Mouse (Mus musculus) kidney, adult 9 months (tissue): ENCODE measurements around the gene Itpr3.

Experiments
- DNase-seq: peaks from one replicate; pipeline ENCODE4 v3.0.0; 2022

Itpr3 gene

GRCm38 (mm10) chr17:27150871-27151270 lies 93.8 kb downstream of the Itpr3 start:
- no peak for DNase-seq

DNA sequence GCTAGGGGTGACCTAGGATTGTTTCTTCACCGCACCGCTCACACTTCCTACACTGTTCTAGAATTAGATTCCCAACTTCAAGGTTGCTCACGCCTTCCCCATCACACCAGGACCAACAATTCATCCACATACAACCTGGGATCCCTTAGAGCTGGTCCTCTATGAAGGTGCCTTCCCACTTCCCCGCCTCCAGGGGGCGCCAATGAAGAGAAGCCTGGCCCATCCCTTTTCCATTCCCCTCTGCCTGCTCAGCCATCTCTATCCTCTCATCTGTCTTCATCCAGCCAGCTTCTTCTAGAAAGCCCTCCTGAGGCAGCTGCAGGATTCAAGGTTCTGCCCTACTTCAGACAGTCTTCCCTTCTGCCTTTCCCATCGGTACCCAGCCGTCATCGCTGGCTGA lies 94.3 kb downstream of the Itpr3 start:
- no peak for DNase-seq

DNA sequence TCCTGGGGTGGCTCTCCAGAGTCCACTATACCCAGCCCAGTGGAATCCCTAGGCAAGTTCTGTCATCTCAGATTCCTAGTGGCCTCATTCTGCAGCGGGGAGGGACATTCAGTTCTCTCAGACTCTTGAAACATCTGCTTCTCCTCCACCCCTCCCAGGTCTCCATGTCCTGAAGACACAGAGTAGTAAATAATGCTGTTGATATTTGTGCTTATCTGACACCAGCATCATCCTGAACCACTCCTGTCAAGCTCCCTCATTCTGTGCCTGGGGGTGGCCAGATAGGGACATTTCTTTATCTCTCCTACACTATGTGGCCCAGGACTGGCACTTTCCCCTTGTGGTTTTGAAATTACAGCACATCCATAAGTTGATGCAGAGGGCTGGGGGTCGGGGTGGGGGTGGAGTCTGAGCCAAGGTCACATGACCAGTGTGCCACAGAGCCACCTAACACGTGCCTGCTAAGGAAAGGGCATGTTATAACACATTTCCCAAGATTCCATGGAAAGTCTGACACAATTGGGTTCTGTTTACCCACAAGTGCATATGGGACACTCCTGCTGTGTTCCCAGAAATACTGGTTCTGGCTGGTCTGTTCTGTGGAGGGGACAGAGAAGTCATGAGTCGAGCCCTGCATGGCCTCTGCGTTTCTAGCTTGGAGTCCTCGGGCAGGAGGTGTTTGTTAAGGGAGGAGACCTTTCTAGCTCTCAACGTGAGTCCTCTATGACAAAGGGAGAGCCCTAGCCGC lies 96.0 kb downstream of the Itpr3 start:
- DNase-seq: no peak

DNA sequence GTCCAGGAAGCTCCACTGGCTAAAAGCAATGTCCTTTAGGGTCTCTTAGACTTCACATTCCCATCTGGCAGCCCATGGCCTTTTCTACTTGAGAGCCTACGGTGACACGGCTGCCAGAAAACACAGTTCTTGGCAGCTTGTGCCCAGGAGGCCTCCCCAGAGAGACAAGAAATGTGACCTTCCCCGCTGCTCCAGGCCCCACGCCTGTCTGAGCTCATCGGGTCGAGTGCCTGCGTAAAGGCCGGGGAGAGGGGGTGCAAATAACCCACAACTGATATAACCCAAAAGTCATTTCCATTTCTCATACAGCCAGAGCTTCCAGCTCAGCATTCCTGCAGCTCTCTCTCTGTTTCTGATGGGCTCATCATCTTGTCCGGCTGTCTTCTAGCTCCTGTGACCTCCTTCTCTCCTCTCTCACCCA lies 96.7 kb downstream of the Itpr3 start:
- DNase-seq: no peak

DNA sequence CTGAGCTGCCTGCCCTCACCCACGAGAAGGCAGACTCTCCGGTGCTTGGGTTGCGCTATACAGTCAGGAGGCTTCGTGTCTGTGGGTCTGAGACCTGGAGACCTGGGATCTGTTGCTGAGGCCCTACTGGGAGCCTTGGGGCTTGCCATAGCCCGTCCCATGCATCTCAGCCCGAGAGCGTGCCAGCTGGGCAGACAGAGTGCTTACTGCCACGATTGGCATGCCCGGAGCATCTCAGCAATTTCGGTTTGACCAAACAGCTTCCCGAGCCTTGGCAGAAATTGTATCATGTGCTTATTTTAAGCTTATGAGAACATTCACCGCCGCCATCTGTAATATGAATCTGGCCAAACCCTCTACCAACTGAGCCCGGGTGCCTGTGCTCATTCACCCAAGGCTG lies 97.2 kb downstream of the Itpr3 start:
- DNase-seq: no peak

DNA sequence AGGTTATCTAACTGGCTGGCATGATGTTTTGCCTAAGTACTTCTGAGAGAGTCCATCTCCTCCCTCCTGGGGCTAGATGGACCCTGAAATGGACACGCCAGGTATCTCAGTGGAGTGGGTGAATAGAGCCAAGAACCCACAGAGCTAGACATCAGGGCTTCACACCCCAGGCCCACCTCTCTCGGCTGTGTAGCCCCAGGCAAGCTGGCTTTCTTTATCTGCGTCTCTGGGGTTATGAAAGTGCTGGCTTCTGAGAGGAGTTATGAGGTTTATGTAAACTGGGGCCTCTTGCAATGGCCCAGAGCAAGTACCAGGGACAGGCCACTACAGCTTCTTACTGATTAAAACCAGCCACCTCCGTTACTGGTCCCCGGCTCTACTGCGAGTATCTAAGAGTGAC lies 97.8 kb downstream of the Itpr3 start:
- DNase-seq: no peak

DNA sequence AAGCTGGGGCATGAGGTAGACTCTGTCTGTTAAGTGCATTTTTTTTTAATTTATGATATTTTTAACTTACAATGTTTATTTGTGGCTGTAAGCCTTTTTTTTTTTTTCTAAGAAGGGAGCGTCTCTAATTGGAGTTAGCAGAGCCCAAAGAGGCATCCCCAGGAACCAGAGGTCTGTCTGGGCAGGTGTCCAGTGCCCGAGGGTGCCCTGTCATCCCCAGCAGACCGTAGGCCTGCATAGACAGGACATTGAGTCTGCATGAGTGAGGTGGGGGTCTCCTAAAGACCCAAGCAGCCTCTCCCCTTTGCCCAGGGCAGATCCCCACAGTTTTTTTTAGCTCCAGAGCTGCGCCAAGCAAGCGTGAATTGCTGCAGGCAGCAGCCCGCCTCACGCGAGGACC lies 98.6 kb downstream of the Itpr3 start:
- no peak for DNase-seq

GRCm38 (mm10) chr17:27158439-27158838 lies 101.3 kb downstream of the Itpr3 start:
- no peak for DNase-seq

DNA sequence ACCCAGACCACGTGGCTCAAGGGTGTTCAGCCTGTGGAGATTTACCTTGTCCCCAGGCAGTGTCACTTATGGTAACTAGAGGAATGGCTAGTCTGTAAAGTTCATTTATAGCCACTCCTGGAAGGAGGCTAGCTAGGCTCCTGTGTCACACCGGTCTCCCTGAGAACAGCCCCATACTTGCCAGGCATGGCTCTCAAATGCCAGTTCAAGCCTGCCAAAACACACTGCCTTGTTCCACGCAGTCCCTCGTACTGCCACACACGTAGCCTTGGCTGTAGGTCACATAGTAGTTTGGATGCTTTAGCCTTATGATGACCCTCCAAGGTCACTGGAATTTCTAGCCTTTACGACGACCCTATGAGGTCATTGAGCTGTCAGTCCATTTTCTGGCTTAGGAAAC lies 102.1 kb downstream of the Itpr3 start:
- no peak for DNase-seq

DNA sequence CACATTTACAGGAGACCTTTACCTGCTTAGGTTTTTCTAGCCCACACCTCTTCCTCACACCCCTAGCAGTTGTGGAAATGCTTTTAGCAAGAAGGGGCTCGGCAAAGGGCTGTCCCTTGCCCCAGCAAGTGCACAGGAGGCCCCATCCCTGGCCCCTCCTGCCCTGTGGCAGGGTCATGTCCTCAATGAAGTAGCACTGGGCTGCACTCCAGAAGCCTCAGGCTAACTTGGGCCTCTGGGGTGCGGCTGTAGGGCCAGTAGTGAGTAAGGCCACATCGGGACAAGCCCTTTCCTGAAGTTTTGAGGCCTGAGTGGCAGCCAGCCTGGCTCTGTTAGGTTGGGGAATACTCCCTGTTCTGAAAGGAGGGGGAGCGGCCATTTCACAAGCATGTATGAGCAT lies 103.8 kb downstream of the Itpr3 start:
- no peak for DNase-seq

GRCm38 (mm10) chr17:27165054-27165773 lies 108.1 kb downstream of the Itpr3 start:
- peak; percentile 31 for DNase-seq

GRCm38 (mm10) chr17:27166901-27167300 lies 109.8 kb downstream of the Itpr3 start:
- DNase-seq: no peak

DNA sequence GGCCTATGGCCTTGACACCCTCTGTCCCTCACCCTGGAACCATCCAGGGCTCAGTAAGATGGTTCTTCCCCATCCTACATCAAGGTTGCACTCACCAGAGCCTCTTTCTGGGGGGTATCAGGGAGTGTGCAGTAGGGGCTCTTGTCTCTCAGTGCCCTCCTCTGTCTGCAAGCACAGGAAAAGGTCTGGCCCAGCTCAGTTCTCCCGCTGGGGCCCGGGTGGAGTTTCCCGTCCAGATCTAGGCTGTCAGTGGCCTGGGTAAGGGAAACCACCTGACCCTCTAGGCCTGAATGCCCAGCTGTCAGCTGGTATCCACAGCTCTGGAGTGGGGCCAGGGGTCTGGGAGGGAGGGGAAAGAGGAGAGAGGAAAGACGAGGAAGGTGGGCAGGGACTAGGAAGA lies 110.4 kb downstream of the Itpr3 start, which contains the start of gene Ip6k3:
Gene Ip6k3, minus strand, starts transcription at position 251 of the 400 bp plus-strand sequence.
- no peak for DNase-seq

DNA sequence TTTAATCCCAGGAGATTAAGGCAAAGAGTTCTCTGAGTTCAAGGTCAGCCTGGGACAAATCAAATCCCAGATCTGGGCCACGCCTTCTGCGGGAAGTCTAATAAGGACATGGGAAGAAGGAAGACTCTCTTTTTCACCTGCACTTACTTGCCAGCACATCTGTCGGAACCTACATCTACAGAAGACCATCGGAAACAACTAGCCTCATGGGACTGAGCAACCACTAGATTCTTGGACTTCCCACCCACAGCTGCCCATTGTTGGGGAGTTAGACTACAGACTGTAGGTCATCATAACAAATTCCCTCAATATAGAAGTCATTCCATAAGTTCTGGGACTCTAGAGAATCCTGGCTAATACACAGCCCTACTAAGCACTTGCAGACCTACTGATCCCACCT lies 111.5 kb downstream of the Itpr3 start:
- DNase-seq: no peak

DNA sequence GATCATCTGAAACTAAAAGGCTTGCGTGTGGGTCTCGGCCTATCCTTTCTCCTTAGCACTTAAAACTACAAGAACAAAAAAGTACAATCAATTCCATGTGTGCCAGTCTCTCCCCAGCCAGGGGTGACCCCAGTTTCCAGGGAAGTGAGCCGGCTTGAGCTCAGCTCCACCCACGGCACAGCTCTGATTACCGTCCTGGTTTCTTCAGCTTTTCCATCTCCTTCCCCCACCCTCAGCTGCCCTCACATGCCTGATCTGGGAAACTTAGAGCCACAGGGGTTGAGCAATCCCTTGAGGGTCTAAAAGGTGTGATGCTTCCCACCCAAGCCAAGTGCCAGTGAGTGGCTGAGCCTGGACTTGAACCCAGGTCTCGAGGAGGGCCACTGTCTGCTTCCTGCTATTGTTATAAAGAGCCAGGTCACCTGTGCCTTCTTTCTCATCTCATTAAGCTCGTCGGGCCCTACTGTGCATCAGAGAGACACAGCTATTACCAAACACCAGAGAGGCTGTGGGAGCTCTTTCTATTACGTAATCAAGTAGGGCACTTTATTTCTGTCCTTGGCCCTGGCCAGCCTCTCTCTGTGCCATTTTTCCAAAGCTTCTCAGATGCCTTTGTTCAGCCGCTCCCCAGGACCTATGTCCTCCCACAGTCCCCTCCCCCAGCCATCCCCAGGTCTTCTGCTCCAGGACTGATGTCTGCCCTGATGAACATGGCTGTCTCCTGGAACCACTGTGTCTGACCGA lies 113.0 kb downstream of the Itpr3 start:
- DNase-seq: no peak

- no peak for DNase-seq
Measured at GRCm38 (mm10) chr17:27171121-27171520, 114.0 kb downstream of the Itpr3 start.
